ENCODE assay signal across 26 mouse cellular contexts in genomic region chr7:110718505-110718904, GRCm38 (mm10). TPM values are rescaled to one million over a fixed set of nuclear protein-coding genes. Genes with fewer than 3 reads are reported as not detected.
DNase-seq lines count a peak whose midpoint lies in the region.
"Had no signal": no experiment of that assay in that cellular context is flagged by ENCODE, and none has a peak within 500 bp of the region (broad histone marks: within the 10 kb centered on the region; RNA-seq: fewer than 3 reads in every experiment).

No protein-coding gene starts in this region.

- H3K36me3 ChIP-seq in heart, embryonic 10.5 days, result no peaks in the 10 kb centered on the region
- H3K36me3 ChIP-seq: embryonic facial prominence, embryonic 12.5 days; embryonic facial prominence, embryonic 15.5 days; heart, embryonic 12.5 days; heart, embryonic 15.5 days; hindbrain, embryonic 10.5 days; hindbrain, embryonic 13.5 days; intestine, embryonic 15.5 days had no signal

- DNase-seq in adrenal gland, postnatal 14 days, result peak; percentile 42
- DNase-seq in adrenal gland, adult 18-20 months (ENCODE audit: low spot score in 2 of 2), result no peak
- DNase-seq in heart, embryonic 10.5 days (ENCODE audit: low spot score), result no peak
- no peak for DNase-seq in heart, adult 8-10 months (ENCODE audit: low spot score)
- peak; percentile 37 for DNase-seq in kidney, adult 9 months
- DNase-seq in kidney, adult 18-20 months, result no peak
- DNase-seq in ZHBTc4 (ENCODE audit: low read depth, low spot score), result peak; percentile 25
- DNase-seq in ovary, adult 18-20 months (ENCODE audit: low spot score), result no peak
- DNase-seq: adrenal gland, adult 8-10 months; cerebellum, adult 11 months; cerebellum, adult 2 months; cerebellum, adult 9-11 months; cerebellum, postnatal 25 days; forebrain, postnatal 0 days; gastrocnemius, adult 2 months; gastrocnemius, postnatal 14 days; heart, adult 18-20 months; heart, postnatal 10 days; heart, postnatal 36 days had no signal

- no peak overlapping the region for H3K4me3 ChIP-seq in heart, embryonic 10.5 days
- H3K4me3 ChIP-seq: embryonic facial prominence, embryonic 12.5 days; embryonic facial prominence, embryonic 15.5 days; gastrocnemius, adult 2 months; heart, embryonic 12.5 days; heart, embryonic 15.5 days; hindbrain, embryonic 10.5 days; hindbrain, embryonic 13.5 days; intestine, embryonic 15.5 days had no signal

- peaks cover 6% of the 10 kb centered on the region; the same call in 1 of the 2 replicates for H3K4me1 ChIP-seq in heart, embryonic 10.5 days
- H3K4me1 ChIP-seq: embryonic facial prominence, embryonic 12.5 days; embryonic facial prominence, embryonic 15.5 days; hindbrain, embryonic 10.5 days; hindbrain, embryonic 13.5 days; intestine, embryonic 15.5 days had no signal

- H3K9me3 ChIP-seq in heart, embryonic 10.5 days, result no peaks in the 10 kb centered on the region
- H3K9me3 ChIP-seq: embryonic facial prominence, embryonic 12.5 days; embryonic facial prominence, embryonic 15.5 days; heart, embryonic 12.5 days; heart, embryonic 15.5 days; hindbrain, embryonic 10.5 days; hindbrain, embryonic 13.5 days; intestine, embryonic 15.5 days had no signal

- 72% methylated on average over 6 of the region's 6 CpGs for WGBS in heart, embryonic 10.5 days

- H3K27me3 ChIP-seq in heart, embryonic 10.5 days (ENCODE audit: insufficient read depth, poor library complexity, severe bottlenecking), result no peaks in the 10 kb centered on the region
- H3K27me3 ChIP-seq: embryonic facial prominence, embryonic 12.5 days; embryonic facial prominence, embryonic 15.5 days; heart, embryonic 15.5 days; hindbrain, embryonic 13.5 days; intestine, embryonic 15.5 days had no signal

- peak overlapping the region; percentile 59; the same call in 1 of the 2 replicates for H3K27ac ChIP-seq in heart, embryonic 10.5 days
- H3K27ac ChIP-seq: embryonic facial prominence, embryonic 12.5 days; embryonic facial prominence, embryonic 15.5 days; gastrocnemius, adult 2 months; heart, embryonic 15.5 days; hindbrain, embryonic 10.5 days; hindbrain, embryonic 13.5 days; intestine, embryonic 15.5 days had no signal

RNA-seq across cellular contexts. Expression of gene Ampd3, which starts 49.5 kb away (rescaled TPM):
- total RNA-seq in adrenal gland, postnatal 14 days (2021), result 22.9 and 32.8 TPM in 2 replicates
- total RNA-seq in adrenal gland, adult 18-20 months (2021), result 10 to 100 TPM; 18.8 to 22.6 TPM
- 4.9 and 5.7 TPM in 2 replicates for polyA plus RNA-seq in heart, embryonic 10.5 days (2016; fragmentation: Nextera tagmentation; extraction: Ambion mirVana)
- 10 to 100 TPM; 28.4 to 42.8 (median 34.3) TPM for total RNA-seq in heart, adult 8-10 months (2022)

Comparison
In these comparisons a context has a peak if more than half of its experiments do, and no peak if none do; other contexts are left out.
1. DNase-seq: peak in adrenal gland, postnatal 14 days (single experiment), kidney, adult 9 months (single experiment) and ZHBTc4 (single experiment); none in adrenal gland, adult 18-20 months (0 of 2), heart, embryonic 10.5 days (single experiment), heart, adult 8-10 months (single experiment), kidney, adult 18-20 months (single experiment) and ovary, adult 18-20 months (single experiment).